Mouse (Mus musculus) stomach, postnatal 0 days (tissue): ENCODE results near the gene Ptch1.

ENCODE experiments used
- CTCF ChIP-seq: IDR thresholded peaks from 2 replicates; pipeline ENCODE4 v1.5.1; 2016; ENCODE audit warnings: antibody characterized with exemption, low read depth, mild to moderate bottlenecking, moderate library complexity
- EP300 ChIP-seq: optimal IDR thresholded peaks from 2 replicates; pipeline ENCODE3; 2016; ENCODE audit warnings: antibody characterized with exemption

DNA sequence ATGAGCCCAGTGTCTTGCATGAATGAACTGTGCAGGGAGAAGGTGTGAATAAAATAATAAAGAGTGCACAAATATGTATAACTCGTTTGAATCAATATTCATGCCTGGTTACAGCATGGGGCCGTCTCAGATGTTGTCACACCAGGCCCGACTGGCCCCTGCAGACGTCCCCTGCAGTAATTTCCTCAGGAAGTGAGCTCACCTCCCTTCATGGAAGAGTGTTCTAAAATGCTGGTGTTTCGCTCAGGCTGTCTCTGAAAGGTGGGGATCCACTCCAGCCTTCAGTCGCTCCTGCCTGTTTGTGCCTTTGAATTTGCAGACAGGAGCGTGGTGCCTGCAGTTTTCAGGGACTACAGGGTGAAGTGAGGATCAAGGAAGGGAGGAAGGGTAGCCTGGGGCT lies 22.5 kb upstream of the Ptch1 start:
- TF ChIP-seq CTCF (no peak), EP300 (no peak)
